Mouse (Mus musculus) right cerebral cortex, adult 2 months (tissue): ENCODE measurements around the gene Tgif2.
"Not testable (repeated sequence)": the region's sequence is repeated elsewhere in the genome, so short reads cannot be mapped to it uniquely, and the experiment has no call there.

ENCODE experiments used
- DNase-seq, 2 experiments: peaks; one replicate each; pipeline ENCODE4 v3.0.0; 2021 to 2022; ENCODE audit warnings: low spot score in 2 of 2

Gene Tgif2

GRCm38 (mm10) chr2:156874760-156875510, 35.1 kb downstream of the Tgif2 start:
- no peak for DNase-seq

- DNase-seq = no peak
These were observed 37.9 kb downstream of the Tgif2 start for GRCm38 (mm10) chr2:156877726-156878125.

GRCm38 (mm10) chr2:156879541-156879940, 39.7 kb downstream of the Tgif2 start:
- no peak for DNase-seq

GRCm38 (mm10) chr2:156882431-156883001, 42.7 kb downstream of the Tgif2 start:
- no peak for DNase-seq

GRCm38 (mm10) chr2:156884396-156885211, 44.8 kb downstream of the Tgif2 start:
- DNase-seq = no peak

- not testable (repeated sequence) for DNase-seq
These were observed 45.9 kb downstream of the Tgif2 start for GRCm38 (mm10) chr2:156885666-156886065.

GRCm38 (mm10) chr2:156886084-156886631, 46.4 kb downstream of the Tgif2 start:
- no peak for DNase-seq

- no peak for DNase-seq
These were observed 47.2 kb downstream of the Tgif2 start, which contains the start of gene Sla2 for GRCm38 (mm10) chr2:156887017-156887416. Gene Sla2 (minus strand): TSS chr2:156887192.

GRCm38 (mm10) chr2:156888490-156888889, 48.7 kb downstream of the Tgif2 start:
- DNase-seq = no peak

- DNase-seq = no peak
These were observed 52.4 kb downstream of the Tgif2 start for GRCm38 (mm10) chr2:156892240-156892639.

- no peak for DNase-seq
These were observed 53.0 kb downstream of the Tgif2 start for GRCm38 (mm10) chr2:156892821-156893220.

- DNase-seq = no peak
These were observed 54.9 kb downstream of the Tgif2 start for GRCm38 (mm10) chr2:156894496-156895265.

- DNase-seq = no peak
These were observed 56.6 kb downstream of the Tgif2 start for GRCm38 (mm10) chr2:156896384-156896914.

GRCm38 (mm10) chr2:156897034-156897433, 57.2 kb downstream of the Tgif2 start:
- DNase-seq = peak; percentile 49 to 55

- no peak for DNase-seq
These were observed 58.6 kb downstream of the Tgif2 start for GRCm38 (mm10) chr2:156898374-156898773.

- DNase-seq = peak in 1 of 2 experiments; percentile 26
These were observed 59.4 kb downstream of the Tgif2 start for GRCm38 (mm10) chr2:156899184-156899583.

- DNase-seq = no peak
These were observed 61.5 kb downstream of the Tgif2 start for GRCm38 (mm10) chr2:156901344-156901743.

GRCm38 (mm10) chr2:156901883-156902282, 62.1 kb downstream of the Tgif2 start:
- no peak for DNase-seq

GRCm38 (mm10) chr2:156902411-156902810, 62.6 kb downstream of the Tgif2 start:
- DNase-seq = not testable (repeated sequence)

GRCm38 (mm10) chr2:156903367-156903766, 63.6 kb downstream of the Tgif2 start:
- DNase-seq = no peak
